Comparison of ENCODE assay signal across 10 mouse cellular contexts in genomic region chr11:8503735-8504134, GRCm38 (mm10).
DNase-seq lines count a peak whose midpoint lies in the region; ATAC-seq and TF ChIP-seq lines count a peak whose summit lies in the region.
"Had no signal": no experiment of that assay in that cellular context is flagged by ENCODE, and none has a peak within 500 bp of the region (broad histone marks: within the 10 kb centered on the region; RNA-seq: fewer than 3 reads in every experiment).

No protein-coding gene starts in this region.

- H3K36me3 ChIP-seq in intestine, embryonic 16.5 days (ENCODE audit: control insufficient read depth, insufficient read depth, low read length), result peaks cover 4% of the 10 kb centered on the region; the same call in 1 of the 2 replicates
- peaks cover 3% of the 10 kb centered on the region; the same call in 1 of the 2 replicates for H3K36me3 ChIP-seq in liver, embryonic 12.5 days
- peaks cover 11% of the 10 kb centered on the region for H3K36me3 ChIP-seq in small intestine, adult 2 months (ENCODE audit: control insufficient read depth, insufficient read depth, low read length)

- peak overlapping the region; percentile 43 for H3K4me3 ChIP-seq in intestine, embryonic 16.5 days (ENCODE audit: low read length)
- no peak overlapping the region for H3K4me3 ChIP-seq in liver, embryonic 12.5 days
- H3K4me3 ChIP-seq in small intestine, adult 2 months (ENCODE audit: low read depth, low read length), result peak overlapping the region; percentile 34
- H3K4me3 ChIP-seq: myocyte had no signal

- TF ChIP-seq CTCF in small intestine, adult 2 months (IDR thresholded peaks at IDR 0.05; ENCODE audit: extremely low read depth, insufficient read length, insufficient replicate concordance, low read depth, low read length), result no peak

- ATAC-seq in intestine, embryonic 16.5 days, result peak; percentile 95
- ATAC-seq in liver, embryonic 12.5 days, result peak; percentile 65

- H3K27me3 ChIP-seq in intestine, embryonic 16.5 days (replicated peaks; ENCODE audit: control insufficient read depth, insufficient read depth, low read length), result no peaks in the 10 kb centered on the region
- H3K27me3 ChIP-seq in liver, embryonic 12.5 days (replicated peaks), result no peaks in the 10 kb centered on the region
- H3K27me3 ChIP-seq in small intestine, adult 2 months (ENCODE audit: control insufficient read depth, insufficient read depth, low read length), result no peaks in the 10 kb centered on the region

- H3K4me1 ChIP-seq in intestine, embryonic 16.5 days (ENCODE audit: control insufficient read depth, insufficient read depth, low read length), result peaks cover 29% of the 10 kb centered on the region
- no peaks in the 10 kb centered on the region for H3K4me1 ChIP-seq in liver, embryonic 12.5 days
- peaks cover 18% of the 10 kb centered on the region for H3K4me1 ChIP-seq in small intestine, adult 2 months (ENCODE audit: control insufficient read depth, insufficient read depth, insufficient read length, low read length)

- TF ChIP-seq POLR2A in small intestine, adult 2 months (IDR thresholded peaks at IDR 0.05; ENCODE audit: low read depth, low read length), result no peak; the same call in 1 of the 2 replicates

- peak; percentile 19 for DNase-seq in adrenal gland, postnatal 10 days
- DNase-seq in adrenal gland, postnatal 14 days, result no peak
- DNase-seq in cerebellum, postnatal 10 days, result no peak
- no peak for DNase-seq in left cerebral cortex, postnatal 4 days
- no peak for DNase-seq in thymus, postnatal 4 days
- DNase-seq: cerebellum, adult 8-10 months had no signal

- peak overlapping the region; percentile 55 for H3K4me2 ChIP-seq in intestine, embryonic 16.5 days (ENCODE audit: low read depth, low read length)
- peak overlapping the region; percentile 30 for H3K4me2 ChIP-seq in liver, embryonic 12.5 days

- H3K9ac ChIP-seq in intestine, embryonic 16.5 days (ENCODE audit: low read depth, low read length), result peak overlapping the region; percentile 63; the same call in 1 of the 2 replicates
- H3K9ac ChIP-seq in liver, embryonic 12.5 days, result no peak overlapping the region

- 22% methylated on average over 11 of the region's 11 CpGs for WGBS in intestine, embryonic 16.5 days
- 52% methylated on average over 11 of the region's 11 CpGs for WGBS in liver, embryonic 12.5 days (ENCODE audit: insufficient replicate concordance)
- WGBS in small intestine, adult 2 months, result 20% methylated on average over 11 of the region's 11 CpGs

- no peaks in the 10 kb centered on the region for H3K9me3 ChIP-seq in intestine, embryonic 16.5 days (ENCODE audit: control insufficient read depth, low read length)
- no peaks in the 10 kb centered on the region for H3K9me3 ChIP-seq in liver, embryonic 12.5 days (replicated peaks)

- H3K27ac ChIP-seq in intestine, embryonic 16.5 days (ENCODE audit: low read length), result peak overlapping the region; percentile 95
- H3K27ac ChIP-seq in liver, embryonic 12.5 days, result no peak overlapping the region
- H3K27ac ChIP-seq in small intestine, adult 2 months (ENCODE audit: insufficient read depth, low read depth, low read length), result peak overlapping the region; percentile 95

- intact Hi-C loops in left cerebral cortex, postnatal 4 days (cut with DNase I), result no loop called here
